Mouse (Mus musculus) adrenal gland (tissue): ENCODE data around the gene 1700034I23Rik.
"Not testable (repeated sequence)": the region's sequence is repeated elsewhere in the genome, so short reads cannot be mapped to it uniquely, and the experiment has no call there.

Experiments
- intact Hi-C: fragments of 180-260 bp; cut with DNase I; formaldehyde crosslinking; loops from one replicate; pipeline ENCODE4 v1.15.1; 2025
- long read RNA-seq, 2 experiments: library from polyadenylated mRNA; unstranded; transcript quantifications; one replicate each; pipeline ENCODE4 v2.0.0; 2020; ENCODE audit warnings: borderline replicate concordance in 1 of 2; ENCODE audit not compliant: insufficient replicate concordance in 1 of 2

1700034I23Rik gene
- long read RNA-seq, experiment 1 = 0 reads
- long read RNA-seq, experiment 2 = 0 reads

DNA sequence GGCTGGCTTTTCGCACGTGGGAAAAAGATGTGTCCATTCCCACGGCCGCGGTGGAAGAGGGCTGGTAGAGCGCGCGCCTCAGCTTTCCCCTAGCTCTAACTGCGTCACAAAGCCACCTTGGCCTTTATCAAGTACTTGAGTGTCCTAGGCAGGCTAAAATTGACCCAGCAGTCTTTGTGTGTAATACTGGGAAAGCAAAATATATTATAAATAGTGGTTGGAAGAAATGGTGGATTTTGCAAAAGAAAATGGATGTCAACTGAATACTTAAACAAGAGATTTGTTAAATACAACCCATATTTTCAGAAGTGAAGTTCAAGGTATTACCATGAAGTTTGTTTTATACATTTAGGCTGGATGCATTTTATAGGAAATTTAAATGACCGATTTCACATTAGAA, at the start of gene 1700034I23Rik:
1700034I23Rik (minus strand) TSS at position 101 of the 400 bp plus-strand sequence.
- intact Hi-C loops = not testable (repeated sequence)

DNA sequence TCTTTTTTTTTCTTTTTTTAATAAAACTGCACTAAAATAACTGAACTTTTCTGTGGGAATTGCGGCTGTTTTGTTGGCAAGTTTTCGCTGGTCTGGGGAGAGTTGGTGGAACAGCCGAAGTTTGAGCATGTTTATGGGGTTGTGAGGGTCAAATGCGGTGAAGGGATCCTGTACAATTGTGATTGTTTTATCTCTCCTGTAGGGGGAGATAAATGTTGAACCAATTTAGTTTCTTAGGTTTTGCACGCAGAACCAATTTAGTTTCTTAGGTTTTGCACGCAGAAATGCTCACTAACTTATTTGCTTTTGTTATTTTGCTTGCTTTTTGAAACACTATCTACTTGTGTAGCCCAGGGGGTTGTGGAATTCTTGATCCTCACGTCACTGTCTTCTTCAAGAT, 49.0 kb upstream of the 1700034I23Rik start:
- intact Hi-C loops = no loop called here

DNA sequence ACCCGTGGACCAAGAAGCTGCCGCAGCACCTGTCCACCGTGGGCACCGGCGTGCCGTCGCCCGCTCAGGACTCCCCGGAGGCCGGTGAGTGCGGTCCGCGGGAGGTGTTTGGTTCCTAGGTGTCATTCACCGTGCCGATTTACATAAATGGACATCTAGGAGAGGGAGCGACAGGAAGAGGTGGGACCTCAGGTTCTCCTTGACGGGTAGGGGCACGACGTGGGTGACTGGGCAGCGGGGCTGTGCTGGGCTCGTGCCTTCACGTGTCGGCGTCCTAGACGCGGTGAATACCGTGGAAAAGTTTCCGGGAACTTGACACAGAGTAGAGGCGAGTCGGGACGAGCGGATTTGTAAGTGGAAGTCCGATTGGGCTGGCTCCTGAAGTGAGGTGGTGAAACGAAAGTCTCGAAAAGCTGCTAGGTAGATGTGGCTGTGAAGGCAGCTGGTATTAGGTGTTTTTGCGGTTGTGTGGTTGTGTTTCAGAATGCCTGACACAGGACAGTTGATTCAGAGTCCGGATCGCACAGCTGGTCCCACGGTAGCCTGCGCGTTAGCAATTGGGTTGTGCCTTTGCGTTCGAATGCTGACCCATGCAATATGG, 48.4 kb upstream of the 1700034I23Rik start:
- intact Hi-C loops = no loop called here

DNA sequence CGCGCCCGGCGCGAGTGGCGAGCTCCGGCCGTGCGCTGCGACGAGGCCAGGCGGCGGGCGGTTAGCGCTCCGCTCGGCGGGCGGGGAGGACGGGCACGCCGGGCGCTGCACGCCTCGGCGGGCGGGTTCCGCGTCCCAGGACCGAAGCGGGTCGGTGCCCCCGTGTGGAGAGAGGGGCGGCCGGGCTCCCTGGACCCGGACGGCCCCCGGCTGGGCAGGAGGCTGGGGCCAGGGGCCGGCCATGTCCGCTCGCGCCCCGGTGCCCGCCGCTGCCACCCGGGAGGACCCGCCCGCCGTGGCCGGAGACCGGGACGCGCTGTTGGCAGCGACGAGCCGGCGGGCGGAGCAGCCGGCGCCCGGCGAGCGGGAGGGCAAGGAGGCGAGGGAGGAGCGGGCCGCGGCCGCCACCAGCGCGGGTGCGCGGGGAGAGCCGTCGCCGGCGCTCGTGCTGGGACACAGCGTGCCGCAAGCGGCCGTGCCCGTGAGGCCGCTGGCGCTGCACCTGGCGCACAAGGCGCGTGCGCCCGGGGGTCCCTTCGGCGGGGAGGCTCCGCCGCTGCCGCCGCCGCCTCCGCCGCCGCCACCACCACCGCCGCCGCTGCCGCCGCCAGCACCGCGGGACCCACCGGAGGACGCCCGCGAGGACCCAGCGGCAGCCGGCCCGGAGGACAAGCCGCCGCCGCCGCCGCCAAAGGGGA, 47.7 kb upstream of the 1700034I23Rik start:
- intact Hi-C loops = loop anchor here (10.0 kb wide), 2 partner anchors 55 to 105 kb away; partner anchors contain the start of genes Abhd18 and Mfsd8

DNA sequence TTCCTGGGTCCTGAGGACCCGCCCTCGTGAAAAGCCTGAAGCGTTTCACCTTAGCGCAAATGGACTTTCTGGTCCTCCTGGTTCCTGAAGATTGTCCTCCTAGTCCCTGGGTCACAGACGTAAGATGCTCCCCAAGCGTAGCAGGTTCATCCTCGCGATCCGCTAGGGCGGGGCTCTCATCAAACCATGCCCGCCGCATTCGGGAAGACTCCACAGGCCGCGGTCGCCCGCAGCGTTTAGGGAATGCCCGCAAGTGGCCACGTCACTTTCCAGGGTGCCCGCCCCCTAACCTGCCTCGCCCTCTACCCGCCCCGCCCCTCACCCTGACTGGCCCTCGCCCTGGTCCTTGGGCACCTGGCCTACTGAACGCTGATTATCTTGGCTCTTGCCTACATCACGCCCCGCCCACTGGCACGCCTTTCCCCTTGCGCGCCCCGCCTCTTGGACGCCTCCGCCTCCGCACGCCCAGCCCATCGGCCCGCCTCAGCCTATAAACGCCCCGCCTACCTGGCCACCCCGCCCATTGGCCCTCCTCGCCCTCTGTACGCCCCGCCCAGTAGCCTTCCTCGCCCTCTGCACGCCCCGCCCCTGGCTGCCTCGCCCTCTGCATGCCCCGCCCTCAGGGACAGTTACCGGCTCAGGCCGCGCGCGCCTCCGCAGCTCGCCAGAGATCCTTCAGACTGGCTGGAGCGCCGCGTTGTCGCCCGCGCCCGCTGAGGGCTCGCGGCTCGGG, 47.0 kb upstream of the 1700034I23Rik start, which contains the start of gene Larp1b:
Larp1b (plus strand) TSS at position 659 of the 733 bp plus-strand sequence.
- intact Hi-C loops = loop anchor here (10.0 kb wide), 2 partner anchors 55 to 105 kb away; partner anchors contain the start of genes Abhd18 and Mfsd8

DNA sequence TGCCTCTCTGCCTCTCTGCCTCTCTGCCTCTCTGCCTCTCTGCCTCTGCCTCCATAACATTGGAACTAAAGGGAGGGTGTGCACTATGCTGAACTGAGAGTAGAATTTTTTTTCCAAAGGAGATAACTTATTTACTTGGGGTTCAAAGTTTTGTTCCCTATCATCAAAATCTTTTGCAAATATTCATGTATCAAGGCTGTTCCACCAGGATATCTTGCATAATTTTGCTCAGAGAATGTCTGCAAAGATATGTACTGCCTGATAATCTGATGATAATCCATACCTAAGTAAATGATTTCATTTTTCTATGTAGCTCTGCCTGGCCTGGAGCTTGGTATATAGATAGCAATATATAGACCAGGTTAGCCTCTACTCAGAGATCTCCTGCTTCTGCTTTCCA, 36.7 kb upstream of the 1700034I23Rik start:
- intact Hi-C loops = no loop called here

DNA sequence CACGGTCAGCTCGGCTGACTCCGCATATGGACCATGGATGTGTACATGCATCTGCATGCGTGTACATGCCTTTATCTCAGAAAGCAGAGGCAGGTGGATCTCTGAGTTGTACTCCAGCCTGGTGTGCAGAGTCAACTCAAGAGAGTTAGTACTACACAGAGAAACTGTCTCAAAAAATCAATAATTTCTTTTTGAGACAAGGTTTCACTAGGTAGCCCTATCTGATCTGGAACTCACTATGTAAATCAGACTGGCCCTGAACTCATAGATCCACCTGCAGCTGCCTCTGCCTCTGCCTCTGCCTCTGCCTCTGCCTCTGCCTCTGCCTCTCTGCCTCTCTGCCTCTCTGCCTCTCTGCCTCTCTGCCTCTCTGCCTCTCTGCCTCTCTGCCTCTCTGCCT, 36.2 kb upstream of the 1700034I23Rik start:
- intact Hi-C loops = no loop called here

DNA sequence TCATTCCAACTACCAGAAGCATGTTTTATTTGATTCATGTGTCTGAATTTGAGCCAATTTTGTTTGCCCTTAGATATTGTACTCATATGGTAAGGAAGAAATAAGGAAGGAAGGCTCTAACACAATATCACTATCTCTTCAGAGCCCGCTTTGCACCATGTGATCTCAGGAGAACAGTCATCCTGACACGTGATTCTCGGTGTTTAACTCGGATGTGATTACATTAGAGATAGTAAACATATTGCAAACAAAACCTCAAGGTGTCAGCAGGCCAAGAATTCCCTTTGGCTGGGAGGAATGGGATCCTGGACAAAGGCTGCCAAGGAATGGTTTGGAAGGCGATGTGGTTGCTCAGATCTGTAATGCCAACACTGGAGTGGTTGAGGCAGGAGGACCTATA, 35.8 kb upstream of the 1700034I23Rik start:
- intact Hi-C loops = no loop called here

DNA sequence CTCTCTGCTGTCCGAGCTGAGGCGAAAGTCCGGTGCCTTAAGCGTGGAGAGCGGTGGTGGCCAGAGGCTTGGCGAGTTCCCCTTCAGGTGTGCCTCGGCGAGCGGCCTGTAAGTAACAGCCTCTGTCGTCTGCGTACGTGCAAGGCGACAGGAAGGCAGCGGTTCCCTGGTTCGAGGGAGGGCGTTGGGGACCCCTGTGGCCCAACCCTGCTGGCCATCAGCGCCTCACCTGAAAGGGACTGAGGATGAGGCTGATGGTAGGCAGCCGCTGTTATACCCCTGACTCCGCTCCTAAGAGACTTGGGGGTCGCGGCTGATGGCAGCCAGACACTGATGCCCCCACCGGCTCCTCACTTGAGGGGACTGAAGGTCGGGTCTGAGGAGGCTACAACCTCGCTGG, 8.0 kb downstream of the 1700034I23Rik start:
- intact Hi-C loops = loop anchor here (10.0 kb wide), 1 partner anchor 50 kb away; the partner anchor contains the start of gene Larp1b

DNA sequence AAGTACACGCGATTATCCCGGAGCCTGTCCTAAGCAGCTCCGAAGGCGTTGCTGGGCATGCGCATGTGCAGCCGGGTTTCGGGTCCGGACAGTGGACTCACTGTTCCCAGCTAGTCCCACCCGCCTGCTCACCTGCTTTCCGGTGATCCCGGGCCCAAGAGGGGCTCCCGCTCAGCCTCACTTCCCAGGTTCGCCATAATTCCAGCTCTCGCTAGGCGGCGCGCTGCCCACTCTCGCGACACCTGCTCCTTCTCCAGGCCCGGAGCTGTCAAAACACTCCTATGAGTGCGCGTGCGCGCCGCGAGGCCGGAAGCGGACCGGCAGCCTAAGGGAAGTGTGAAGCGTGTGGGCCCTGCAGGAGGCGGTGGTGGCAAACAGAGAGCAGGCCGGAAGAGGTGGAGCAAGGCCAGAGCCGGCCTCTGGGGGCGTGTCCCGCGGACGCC, 8.5 kb downstream of the 1700034I23Rik start:
- intact Hi-C loops = loop anchor here (10.0 kb wide), 1 partner anchor 51 kb away; the partner anchor contains the start of gene Larp1b

DNA sequence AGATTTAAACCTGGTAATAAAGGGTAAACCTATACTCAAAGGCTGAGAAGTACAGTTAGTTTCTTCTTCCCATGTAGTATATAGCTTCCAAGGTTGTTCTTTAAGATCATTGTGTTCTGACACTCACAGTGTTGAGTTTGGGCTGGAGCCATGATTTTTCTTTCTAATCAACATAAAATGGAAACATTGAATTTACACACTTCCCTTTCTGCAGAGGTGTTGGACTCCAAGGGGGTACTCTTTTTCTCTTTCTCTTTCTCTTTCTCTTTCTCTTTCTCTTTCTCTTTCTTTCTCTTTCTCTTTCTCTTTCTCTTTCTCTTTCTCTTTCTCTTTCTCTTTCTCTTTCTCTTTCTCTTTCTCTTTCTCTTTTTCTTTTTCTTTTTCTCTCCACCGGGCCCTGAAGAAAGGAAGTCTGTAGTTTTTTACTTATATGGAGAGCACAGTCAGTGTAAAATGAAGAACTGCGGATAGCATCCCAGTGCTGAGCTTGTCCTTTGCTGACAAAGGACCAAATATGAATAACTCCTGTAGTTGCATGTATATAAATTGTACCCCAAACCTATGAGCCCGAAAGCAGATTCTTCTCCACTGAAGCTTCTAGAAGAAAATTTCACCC, 49.1 kb downstream of the 1700034I23Rik start:
- intact Hi-C loops = not testable (repeated sequence)
